Mouse (Mus musculus) c-Kit-negative CD71-positive TER-119-positive erythroid progenitor cells, embryonic 14.5 days (primary cell): ENCODE measurements at regions not wholly inside any gene's neighbourhood (a gene's known extent, or its start where the extent isn't known, plus 50 kb on each side); places are given as distances from the start of the nearest gene placed in this dataset.

Experiments
- DNase-seq: peaks from one replicate; pipeline ENCODE4 v3.0.0-alpha.2; 2013; ENCODE audit warnings: low read depth, low spot score

GRCm38 (mm10) chr16:77322338-77322737, 279.6 kb downstream of the Gm11146 start:
- DNase-seq = no peak

GRCm38 (mm10) chr16:77318150-77318549, 283.7 kb downstream of the Gm11146 start:
- no peak for DNase-seq

GRCm38 (mm10) chr16:77315354-77315753, 286.5 kb downstream of the Gm11146 start:
- DNase-seq = no peak

GRCm38 (mm10) chr16:77313195-77313594, 288.7 kb downstream of the Gm11146 start:
- DNase-seq = no peak

- no peak for DNase-seq
These were observed 288.0 kb downstream of the Usp25 start for GRCm38 (mm10) chr16:77301270-77302171.

GRCm38 (mm10) chr16:77300572-77301213, 287.2 kb downstream of the Usp25 start:
- DNase-seq = no peak

GRCm38 (mm10) chr16:77295574-77296355, 282.3 kb downstream of the Usp25 start:
- no peak for DNase-seq

GRCm38 (mm10) chr16:77292317-77292771, 278.8 kb downstream of the Usp25 start:
- DNase-seq = no peak

GRCm38 (mm10) chr16:77291723-77292316, 278.3 kb downstream of the Usp25 start:
- no peak for DNase-seq

GRCm38 (mm10) chr16:77284205-77284604, 270.7 kb downstream of the Usp25 start:
- no peak for DNase-seq

GRCm38 (mm10) chr16:77279916-77280315, 266.4 kb downstream of the Usp25 start:
- DNase-seq = no peak

GRCm38 (mm10) chr16:77279495-77279894, 266.0 kb downstream of the Usp25 start:
- no peak for DNase-seq

- no peak for DNase-seq
These were observed 259.8 kb downstream of the Usp25 start for GRCm38 (mm10) chr16:77273306-77273705.

- DNase-seq = no peak
These were observed 255.4 kb downstream of the Usp25 start for GRCm38 (mm10) chr16:77268926-77269325.

GRCm38 (mm10) chr16:77267679-77268078, 254.2 kb downstream of the Usp25 start:
- no peak for DNase-seq

GRCm38 (mm10) chr16:77252349-77252748, 238.8 kb downstream of the Usp25 start:
- DNase-seq = no peak

GRCm38 (mm10) chr16:77251422-77251821, 237.9 kb downstream of the Usp25 start:
- no peak for DNase-seq

GRCm38 (mm10) chr16:77240876-77241275, 227.4 kb downstream of the Usp25 start:
- no peak for DNase-seq

GRCm38 (mm10) chr16:77239176-77239790, 225.8 kb downstream of the Usp25 start:
- DNase-seq = no peak

GRCm38 (mm10) chr16:77238358-77239175, 225.1 kb downstream of the Usp25 start:
- no peak for DNase-seq
